Mouse (Mus musculus) megakaryocyte, embryonic 14.5 days (primary cell): ENCODE measurements around the gene Sgk2. TPM values are rescaled to one million over a fixed set of nuclear protein-coding genes. Genes with fewer than 3 reads are reported as not detected.
"Not testable (repeated sequence)": the region's sequence is repeated elsewhere in the genome, so short reads cannot be mapped to it uniquely, and the experiment has no call there.

Experiments used
- H3K27me3 ChIP-seq: replicated peaks from 2 replicates; pipeline ENCODE3; 2012; ENCODE audit warnings: inconsistent platforms
- H3K36me3 ChIP-seq: replicated peaks from 2 replicates; pipeline ENCODE3; 2012; ENCODE audit warnings: low read length, inconsistent platforms, mixed read lengths
- H3K4me1 ChIP-seq: 2 replicates; pipeline ENCODE4 v1.6.1; 2012; ENCODE audit warnings: inconsistent platforms
- H3K4me3 ChIP-seq: replicated peaks from 2 replicates; pipeline ENCODE3; 2012; ENCODE audit warnings: moderate library complexity, mild to moderate bottlenecking, inconsistent platforms
- H3K9me3 ChIP-seq: 2 replicates; pipeline ENCODE4 v1.6.1; 2012; ENCODE audit warnings: inconsistent platforms
- FLI1 ChIP-seq: IDR thresholded peaks from 2 replicates; pipeline ENCODE4 v1.6.1; 2012; ENCODE audit warnings: low read length, inconsistent platforms, mixed read lengths
- GATA1 ChIP-seq: IDR thresholded peaks from 3 replicates; pipeline ENCODE4 v1.6.1; 2012; ENCODE audit warnings: mixed read lengths, low read length, inconsistent platforms, borderline replicate concordance
- polyA plus RNA-seq: library from polyadenylated mRNA; stranded (reverse); fragments of >175 nt; gene quantifications from 2 replicates; pipeline ENCODE4 v1.2.3, GENCODE M21; 2012; ENCODE audit warnings: low replicate concordance; ENCODE audit not compliant: insufficient read depth

The Sgk2 gene
- polyA plus RNA-seq, 1 experiment = not detected

GRCm38 (mm10) chr2:163054891-163055494 lies 67.9 kb downstream of the Sgk2 start:
- Histone ChIP-seq H3K4me3 (peak overlapping the region; percentile 95), H3K27me3 (no peaks in the 10 kb centered on the region), H3K4me1 (peaks cover 48% of the 10 kb centered on the region), H3K9me3 (no peaks in the 10 kb centered on the region), H3K36me3 (peaks cover 26% of the 10 kb centered on the region)
- TF ChIP-seq FLI1 = no peak

- Histone ChIP-seq H3K9me3 (no peaks in the 10 kb centered on the region), H3K4me1 (peaks cover 52% of the 10 kb centered on the region), H3K4me3 (peak overlapping the region; percentile 95), H3K27me3 (no peaks in the 10 kb centered on the region), H3K36me3 (peaks cover 20% of the 10 kb centered on the region)
- TF ChIP-seq FLI1 = no peak
- TF ChIP-seq GATA1 = no peak
Observed at GRCm38 (mm10) chr2:163055715-163056114, 68.6 kb downstream of the Sgk2 start.

GRCm38 (mm10) chr2:163056584-163056983 lies 69.5 kb downstream of the Sgk2 start:
- no peak for TF ChIP-seq FLI1
- TF ChIP-seq GATA1 = no peak
- Histone ChIP-seq H3K36me3 (peaks cover 17% of the 10 kb centered on the region), H3K4me3 (no peak overlapping the region), H3K4me1 (peaks cover 61% of the 10 kb centered on the region), H3K27me3 (no peaks in the 10 kb centered on the region), H3K9me3 (no peaks in the 10 kb centered on the region)

- not testable (repeated sequence) for H3K9me3 ChIP-seq
- peaks cover 28% of the 10 kb centered on the region for H3K36me3 ChIP-seq
Observed at GRCm38 (mm10) chr2:163058981-163059380, 71.9 kb downstream of the Sgk2 start.

DNA sequence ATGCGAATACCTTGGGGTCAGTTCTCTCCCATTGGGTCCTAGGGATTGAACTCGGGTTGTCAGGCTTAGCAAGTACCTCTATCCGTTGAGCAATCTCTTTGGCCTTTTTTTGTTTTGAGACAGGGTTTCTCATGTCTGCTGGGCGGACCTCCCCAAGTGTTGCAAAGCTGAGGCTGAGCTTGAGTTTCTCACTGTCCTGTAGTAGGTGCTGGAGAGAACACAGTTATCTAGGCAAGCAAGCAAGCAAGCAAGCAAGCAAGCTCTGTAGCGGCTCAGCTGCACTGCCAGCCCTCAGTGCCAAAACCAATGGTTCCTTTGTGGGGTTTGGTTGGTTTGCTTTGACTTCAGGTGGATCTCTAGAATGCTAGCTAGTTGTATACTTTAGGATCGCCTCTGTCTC lies 73.5 kb downstream of the Sgk2 start:
- H3K36me3 ChIP-seq = peaks cover 45% of the 10 kb centered on the region
- TF ChIP-seq FLI1 (no peak), GATA1 (no peak)
- no peaks in the 10 kb centered on the region for H3K9me3 ChIP-seq
- H3K27me3 ChIP-seq = no peaks in the 10 kb centered on the region
- H3K4me3 ChIP-seq = no peak overlapping the region
- peaks cover 75% of the 10 kb centered on the region for H3K4me1 ChIP-seq

More at GRCm38 (mm10) chr2:163058981-163059380, 71.9 kb downstream of the Sgk2 start:
- not testable (repeated sequence) for H3K27me3 ChIP-seq, H3K4me3 ChIP-seq
- peaks cover 76% of the 10 kb centered on the region for H3K4me1 ChIP-seq

- TF ChIP-seq GATA1 (no peak), FLI1 (no peak)
- H3K36me3 ChIP-seq = peaks cover 51% of the 10 kb centered on the region
- peak overlapping the region; percentile 23 for H3K4me3 ChIP-seq
- H3K4me1 ChIP-seq = peaks cover 70% of the 10 kb centered on the region
- H3K27me3 ChIP-seq = no peaks in the 10 kb centered on the region
- no peaks in the 10 kb centered on the region for H3K9me3 ChIP-seq
Observed at GRCm38 (mm10) chr2:163061203-163062118, 74.3 kb downstream of the Sgk2 start.

DNA sequence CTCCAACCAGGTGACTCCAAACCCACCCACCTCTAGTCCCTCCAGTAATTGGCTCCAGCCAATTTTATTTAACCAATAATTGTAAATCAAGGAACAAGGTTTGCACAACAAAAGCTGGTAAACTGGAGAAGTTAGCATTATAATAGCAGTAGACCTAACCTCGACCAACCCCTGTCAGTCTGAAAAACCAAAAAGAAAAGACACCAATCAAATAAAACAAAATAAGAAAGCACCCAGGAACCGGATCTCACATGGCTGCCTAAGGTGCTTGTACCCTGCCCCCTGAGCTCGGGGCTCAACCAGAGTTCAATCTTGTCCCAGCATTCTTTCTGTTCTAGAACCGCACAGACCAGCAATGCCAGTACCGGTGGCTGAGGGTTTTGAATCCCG lies 75.0 kb downstream of the Sgk2 start:
- H3K4me3 ChIP-seq = no peak overlapping the region
- H3K36me3 ChIP-seq = peaks cover 55% of the 10 kb centered on the region
- H3K27me3 ChIP-seq = no peaks in the 10 kb centered on the region
- H3K4me1 ChIP-seq = peaks cover 66% of the 10 kb centered on the region
- TF ChIP-seq GATA1 (no peak), FLI1 (no peak)
- no peaks in the 10 kb centered on the region for H3K9me3 ChIP-seq

Other genes with a start within 250 kb of the Sgk2 start
- gene Srsf6, start 55.8 kb upstream of the Sgk2 start, polyA plus RNA-seq = 37.6 and 68.1 TPM in 2 replicates
- 0.51 TPM in 1 of 2 replicates, not detected in the other for gene L3mbtl1, start 43.9 kb upstream of the Sgk2 start, polyA plus RNA-seq
- 3.2 TPM in 1 of 2 replicates, not detected in the other for gene Ift52, start 30.0 kb downstream of the Sgk2 start, polyA plus RNA-seq
- 12.5 and 23.5 TPM in 2 replicates for gene Mybl2, start 67.4 kb downstream of the Sgk2 start, polyA plus RNA-seq
- not detected in 2 replicates for gene Gtsf1l, start 100.5 kb downstream of the Sgk2 start, polyA plus RNA-seq
- gene Tox2, start 215.8 kb downstream of the Sgk2 start, polyA plus RNA-seq = 4.5 and 36.8 TPM in 2 replicates